ENCODE assay signal across 15 mouse cellular contexts in genomic region chr6:31204434-31204833, GRCm38 (mm10).
"Had no signal": no experiment of that assay in that cellular context is flagged by ENCODE, and none has a peak within 500 bp of the region (broad histone marks: within the 10 kb centered on the region; RNA-seq: fewer than 3 reads in every experiment).

No protein-coding gene starts in this region.

- H3K4me3 ChIP-seq: limb, embryonic 10.5 days; limb, embryonic 13.5 days; lung, embryonic 15.5 days had no signal

- DNase-seq: kidney, adult 18-20 months; kidney, postnatal 10 days; liver; liver, postnatal 0 days; lung, postnatal 10 days; lung, postnatal 4 days; midbrain, embryonic 14.5 days; thymus, adult 2 months; thymus, postnatal 14 days; thymus, postnatal 4 days had no signal

- H3K27ac ChIP-seq: limb, embryonic 10.5 days; limb, embryonic 13.5 days; liver, embryonic 14.5 days; lung, embryonic 15.5 days; stomach, postnatal 0 days had no signal
